Mouse (Mus musculus): ENCODE measurements around the gene Zfp775.
A peak's percentile ranks its signal among the peaks of the same experiment; 100 is the strongest.

Zfp775 gene

GRCm38 (mm10) chr6:48601271-48602079 lies at the start of gene Zfp775:
Gene Zfp775 (plus strand): TSS chr6:48602063.
- DNase-seq (ENCODE audit: low spot score), result peak; percentile 90

GRCm38 (mm10) chr6:48552918-48553317 lies 48.9 kb upstream of the Zfp775 start:
- no peak for DNase-seq (ENCODE audit: low spot score)

- DNase-seq (ENCODE audit: low spot score), result no peak
Measured at GRCm38 (mm10) chr6:48553819-48554218, 48.0 kb upstream of the Zfp775 start.

- peak; percentile 99 for DNase-seq (ENCODE audit: low spot score)
Measured at GRCm38 (mm10) chr6:48554280-48555103, 47.4 kb upstream of the Zfp775 start, which contains the start of gene Lrrc61. Gene Lrrc61 (plus strand): TSS chr6:48554796.

GRCm38 (mm10) chr6:48555104-48555890 lies 46.6 kb upstream of the Zfp775 start:
- DNase-seq (ENCODE audit: low spot score), result no peak

- DNase-seq (ENCODE audit: low spot score), result no peak
Measured at GRCm38 (mm10) chr6:48555956-48556355, 45.9 kb upstream of the Zfp775 start.

- no peak for DNase-seq (ENCODE audit: low spot score)
Measured at GRCm38 (mm10) chr6:48565693-48566310, 36.1 kb upstream of the Zfp775 start.

- no peak for DNase-seq (ENCODE audit: low spot score)
Measured at GRCm38 (mm10) chr6:48566312-48566711, 35.6 kb upstream of the Zfp775 start.

GRCm38 (mm10) chr6:48568036-48568984 lies 33.6 kb upstream of the Zfp775 start:
- DNase-seq (ENCODE audit: low spot score), result no peak

GRCm38 (mm10) chr6:48569065-48569807 lies 32.6 kb upstream of the Zfp775 start:
- peak; percentile 27 for DNase-seq (ENCODE audit: low spot score)

GRCm38 (mm10) chr6:48572014-48572413 lies 29.8 kb upstream of the Zfp775 start:
- DNase-seq (ENCODE audit: low spot score), result no peak

- no peak for DNase-seq (ENCODE audit: low spot score)
Measured at GRCm38 (mm10) chr6:48572572-48573061, 29.2 kb upstream of the Zfp775 start, which contains the start of gene Rarres2. Gene Rarres2 (minus strand): TSS chr6:48572789.

- DNase-seq (ENCODE audit: low spot score), result no peak
Measured at GRCm38 (mm10) chr6:48573280-48573679, 28.6 kb upstream of the Zfp775 start.

- no peak for DNase-seq (ENCODE audit: low spot score)
Measured at GRCm38 (mm10) chr6:48573981-48574380, 27.9 kb upstream of the Zfp775 start.

- no peak for DNase-seq (ENCODE audit: low spot score)
Measured at GRCm38 (mm10) chr6:48578736-48579135, 23.1 kb upstream of the Zfp775 start.

GRCm38 (mm10) chr6:48579215-48579648 lies 22.6 kb upstream of the Zfp775 start:
- DNase-seq (ENCODE audit: low spot score), result no peak

GRCm38 (mm10) chr6:48581257-48581656 lies 20.6 kb upstream of the Zfp775 start:
- DNase-seq (ENCODE audit: low spot score), result no peak

- DNase-seq (ENCODE audit: low spot score), result peak; percentile 43
Measured at GRCm38 (mm10) chr6:48582037-48582436, 19.8 kb upstream of the Zfp775 start.

- no peak for DNase-seq (ENCODE audit: low spot score)
Measured at GRCm38 (mm10) chr6:48589194-48589750, 12.6 kb upstream of the Zfp775 start, which contains the start of gene Gm45021. Gene Gm45021 (plus strand): TSS chr6:48589610.

All from T-cell, adult 2 months (primary cell).